Mouse (Mus musculus) stomach, postnatal 0 days (tissue): Measurements from ENCODE around the gene Olfr1380. TPM values are rescaled to one million over a fixed set of nuclear protein-coding genes. Genes with fewer than 3 reads are reported as not detected.
"Not testable (repeated sequence)": the region's sequence is repeated elsewhere in the genome, so short reads cannot be mapped to it uniquely, and the experiment has no call there.

Experiments
- ATAC-seq: fragments of 200-750 bp; cut with Nextera tagmentation; 2 replicates; pipeline ENCODE4 v1.8.0; 2017; ENCODE audit not compliant: low FRiP score, low TSS enrichment
- DNase-seq: peaks from one replicate; pipeline ENCODE4 v3.0.0-alpha.2; 2016; ENCODE audit warnings: low spot score
- H3K27ac ChIP-seq: fragments of 300-500 bp; sonication (generic); replicated peaks from 2 replicates; pipeline ENCODE4 v1.5.1; 2014; ENCODE audit warnings: mild to moderate bottlenecking, control low read depth
- H3K27me3 ChIP-seq: fragments of 300-500 bp; sonication (generic); 2 replicates; pipeline ENCODE4 v1.6.1; 2014; ENCODE audit warnings: low read length; ENCODE audit not compliant: control insufficient read depth, insufficient read depth
- H3K36me3 ChIP-seq: fragments of 300-500 bp; sonication (generic); 2 replicates; pipeline ENCODE4 v1.6.1; 2014; ENCODE audit warnings: low read length, mixed read lengths; ENCODE audit not compliant: control insufficient read depth, insufficient read depth
- H3K4me1 ChIP-seq: fragments of 300-500 bp; sonication (generic); replicated peaks from 2 replicates; pipeline ENCODE4 v1.6.1; 2014; ENCODE audit warnings: antibody characterized with exemption; ENCODE audit not compliant: control insufficient read depth, insufficient read depth
- H3K4me2 ChIP-seq: fragments of 300-500 bp; sonication (generic); replicated peaks from 2 replicates; pipeline ENCODE4 v1.6.1; 2014; ENCODE audit warnings: low read depth, mild to moderate bottlenecking, control low read depth, moderate library complexity
- H3K4me3 ChIP-seq: fragments of 300-500 bp; sonication (generic); 2 replicates; pipeline ENCODE4 v1.5.1; 2014; ENCODE audit warnings: low read depth, low read length, control low read depth
- H3K9ac ChIP-seq: fragments of 300-500 bp; sonication (generic); 2 replicates; pipeline ENCODE4 v1.6.1; 2014; ENCODE audit warnings: mild to moderate bottlenecking, low read length, control low read depth, mixed read lengths
- H3K9me3 ChIP-seq: fragments of 300-500 bp; sonication (generic); 2 replicates; pipeline ENCODE4 v1.6.1; 2016; ENCODE audit warnings: low read length; ENCODE audit not compliant: control insufficient read depth
- CTCF ChIP-seq: IDR thresholded peaks from 2 replicates; pipeline ENCODE4 v1.5.1; 2016; ENCODE audit warnings: antibody characterized with exemption, low read depth, mild to moderate bottlenecking, moderate library complexity
- EP300 ChIP-seq: optimal IDR thresholded peaks from 2 replicates; pipeline ENCODE3; 2016; ENCODE audit warnings: antibody characterized with exemption
- WGBS: fragments of 180-500 bp; shearing (Covaris S2); extraction: QIAGEN DNeasy Blood & Tissue Kit; methylation state at CpG from one replicate; pipeline ENCODE4 v1.1.7; 2014; 5-methylcytosine and 5-hydroxymethylcytosine counted together
- polyA plus RNA-seq: library from polyadenylated mRNA; unstranded; fragments of >200 nt; fragmentation: Nextera tagmentation; extraction: Ambion mirVana; gene quantifications from 2 replicates; pipeline ENCODE4 v1.2.1, GENCODE M21; 2015

Olfr1380 gene
- polyA plus RNA-seq, 1 experiment from 2014 or later: not detected

GRCm38 (mm10) chr11:49554033-49554432 is 2.6 kb upstream of the Olfr1380 start:
- H3K9me3 ChIP-seq, H3K9ac ChIP-seq, DNase-seq, H3K27ac ChIP-seq, H3K4me2 ChIP-seq, H3K4me3 ChIP-seq, H3K4me1 ChIP-seq, H3K27me3 ChIP-seq, ATAC-seq, H3K36me3 ChIP-seq: not testable (repeated sequence)
- WGBS: 54% methylated on average over 3 of the region's 3 CpGs
- TF ChIP-seq CTCF: peak; percentile 64

DNA sequence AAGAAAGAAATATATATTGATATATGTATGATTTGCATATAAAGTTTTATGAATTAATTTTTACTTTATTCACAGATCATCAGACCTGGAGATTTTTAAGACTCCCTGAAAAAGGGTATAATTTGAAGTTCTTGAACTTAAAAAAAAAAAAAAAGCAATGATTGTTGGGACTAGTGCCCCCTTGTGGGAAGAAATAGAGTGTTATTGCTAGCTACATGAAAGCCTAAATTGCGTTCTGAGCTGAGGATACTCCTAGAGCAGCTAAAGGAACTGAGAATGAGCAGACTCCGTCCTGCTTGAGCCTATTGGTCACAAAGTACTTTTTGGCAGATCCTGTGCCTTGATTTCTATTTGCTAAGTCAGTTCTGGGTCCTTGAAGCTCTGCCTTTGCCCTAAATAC is 18.4 kb downstream of the Olfr1380 start:
- not testable (repeated sequence) for DNase-seq, H3K27me3 ChIP-seq, ATAC-seq, H3K36me3 ChIP-seq, H3K9ac ChIP-seq, H3K4me3 ChIP-seq, H3K27ac ChIP-seq, H3K9me3 ChIP-seq, H3K4me1 ChIP-seq, H3K4me2 ChIP-seq
- WGBS: 32% methylated on average over 2 of the region's 2 CpGs
- peak; percentile 51 for TF ChIP-seq CTCF

DNA sequence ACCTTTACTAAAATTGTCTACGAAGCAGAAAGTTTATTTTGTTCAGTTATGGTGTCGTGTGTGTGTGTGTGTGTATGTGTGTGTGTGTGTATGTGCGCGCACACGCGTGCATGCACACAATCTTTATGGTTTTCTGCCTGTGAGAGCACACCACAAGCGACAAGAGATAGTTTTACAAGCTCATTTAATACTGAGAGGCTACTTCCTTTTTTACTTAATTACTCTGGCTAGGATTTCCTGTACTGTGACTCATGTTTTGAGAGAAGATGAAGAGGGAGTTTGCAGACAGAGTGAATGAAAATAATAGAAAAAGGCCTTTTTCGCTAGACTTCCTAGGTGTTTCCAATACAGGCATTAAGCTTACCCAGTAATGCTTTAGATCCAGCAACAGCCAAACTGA is 23.8 kb downstream of the Olfr1380 start:
- 77% methylated on average over 8 of the region's 8 CpGs for WGBS
- not testable (repeated sequence) for H3K9me3 ChIP-seq, H3K4me3 ChIP-seq, H3K4me1 ChIP-seq, H3K4me2 ChIP-seq, DNase-seq, H3K27ac ChIP-seq, ATAC-seq, H3K27me3 ChIP-seq, H3K36me3 ChIP-seq, H3K9ac ChIP-seq

GRCm38 (mm10) chr11:49590213-49590612 is 33.5 kb downstream of the Olfr1380 start:
- no peaks in the 10 kb centered on the region for H3K36me3 ChIP-seq
- no peak overlapping the region for H3K4me3 ChIP-seq
- DNase-seq (no peak), ATAC-seq (no peak)
- H3K4me2 ChIP-seq: no peak overlapping the region
- TF ChIP-seq CTCF: no peak
- TF ChIP-seq EP300: no peak
- no peak overlapping the region for H3K9ac ChIP-seq
- no peaks in the 10 kb centered on the region for H3K9me3 ChIP-seq
- WGBS: 89% methylated on average over 19 of the region's 19 CpGs
- H3K27me3 ChIP-seq: no peaks in the 10 kb centered on the region
- no peak overlapping the region for H3K27ac ChIP-seq
- no peaks in the 10 kb centered on the region for H3K4me1 ChIP-seq

DNA sequence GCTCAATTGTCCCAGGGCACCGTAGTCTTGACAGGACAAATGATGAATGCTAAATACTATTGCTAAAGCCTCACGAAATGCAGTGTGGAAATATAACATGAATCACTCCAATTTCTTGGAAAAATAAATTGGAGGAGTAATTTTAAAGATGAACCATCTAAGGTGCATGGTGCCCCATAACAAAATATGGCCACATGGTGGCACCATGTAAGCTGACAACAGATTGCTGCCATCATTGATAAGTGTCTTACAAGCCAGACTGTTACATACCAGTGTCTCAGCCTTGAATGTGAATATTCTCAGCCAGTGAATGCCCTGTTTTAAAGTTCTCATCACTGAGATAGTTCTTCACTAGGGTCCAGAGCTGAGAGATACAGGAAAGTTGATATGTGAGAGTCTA is 40.5 kb downstream of the Olfr1380 start:
- not testable (repeated sequence) for DNase-seq, H3K4me1 ChIP-seq, H3K4me2 ChIP-seq, H3K27me3 ChIP-seq, H3K36me3 ChIP-seq, H3K9me3 ChIP-seq, H3K27ac ChIP-seq, H3K9ac ChIP-seq, ATAC-seq, H3K4me3 ChIP-seq
- WGBS: 46% methylated on average over 2 of the region's 2 CpGs
- peak; percentile 45 for TF ChIP-seq CTCF

- ATAC-seq, H3K27me3 ChIP-seq, H3K4me2 ChIP-seq, H3K4me3 ChIP-seq, H3K9ac ChIP-seq, H3K27ac ChIP-seq, H3K4me1 ChIP-seq, H3K9me3 ChIP-seq, H3K36me3 ChIP-seq, DNase-seq: not testable (repeated sequence)
- WGBS: 87% methylated on average over 5 of the region's 5 CpGs
Measured at GRCm38 (mm10) chr11:49608306-49608705, 51.6 kb downstream of the Olfr1380 start.

DNA sequence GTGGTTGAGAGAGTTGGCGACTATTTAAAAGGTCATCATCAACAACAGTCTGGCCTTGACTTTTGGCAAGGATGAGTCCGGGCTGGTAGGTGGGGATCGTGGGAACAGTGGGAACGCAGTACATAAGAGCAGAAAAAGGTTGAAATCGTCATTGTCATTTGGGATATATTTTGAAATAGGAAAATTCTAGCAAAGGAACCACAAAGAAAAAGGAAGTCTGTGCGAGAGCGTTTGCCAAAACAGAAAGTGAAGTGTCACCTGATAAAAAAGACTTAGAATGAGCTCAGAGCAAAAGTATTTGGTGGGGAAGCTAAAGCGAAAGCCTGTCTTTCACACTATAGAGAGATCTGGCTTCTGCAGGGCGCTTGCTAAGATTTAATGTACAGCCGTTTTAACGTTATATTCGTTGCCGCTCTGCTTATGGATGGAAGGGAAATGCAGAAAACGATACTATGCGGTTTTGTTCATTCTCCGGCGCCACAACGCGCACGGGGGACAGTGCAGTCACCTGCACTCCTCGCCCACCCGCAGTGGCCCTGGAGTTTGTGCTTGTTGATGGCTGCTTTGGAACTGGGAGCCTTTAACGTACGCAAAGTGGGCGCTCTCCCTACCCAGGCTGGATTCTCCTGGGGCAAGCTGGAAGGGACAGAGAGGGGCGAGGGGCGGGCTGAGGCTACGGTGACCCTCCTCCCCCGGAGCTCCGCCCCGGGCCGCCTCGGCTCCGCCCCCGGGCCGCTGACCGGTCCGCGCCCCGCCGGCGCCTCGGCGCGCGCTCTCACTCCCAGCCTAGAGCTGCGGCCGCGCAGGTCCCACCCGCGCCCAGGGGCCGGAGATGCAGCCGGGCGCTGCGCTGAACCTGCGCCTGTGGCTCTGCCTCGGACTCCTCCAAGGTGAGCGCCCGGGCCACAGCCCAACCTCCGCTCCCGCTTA is 52.5 kb downstream of the Olfr1380 start, which contains the start of gene Flt4:
Gene Flt4, plus strand, starts transcription at position 326 of the 930 bp plus-strand sequence.
- H3K4me1 ChIP-seq, H3K27me3 ChIP-seq, H3K9me3 ChIP-seq, H3K27ac ChIP-seq, H3K9ac ChIP-seq, H3K36me3 ChIP-seq, DNase-seq: not testable (repeated sequence)
- WGBS: 5% methylated on average over 43 of the region's 61 CpGs
- Histone ChIP-seq H3K4me3 (peak within 1 kb of the TSS; percentile 37), H3K4me2 (peak within 1 kb of the TSS; percentile 50)
- ATAC-seq: peak; percentile 75
